Mouse (Mus musculus): ENCODE results near the gene Cyp4a10. TPM values are rescaled to one million over a fixed set of nuclear protein-coding genes. Genes with fewer than 3 reads are reported as not detected.

Gene Cyp4a10
- not detected for polyA plus RNA-seq (2012; fragmentation: generic; extraction: Trizol)

DNA sequence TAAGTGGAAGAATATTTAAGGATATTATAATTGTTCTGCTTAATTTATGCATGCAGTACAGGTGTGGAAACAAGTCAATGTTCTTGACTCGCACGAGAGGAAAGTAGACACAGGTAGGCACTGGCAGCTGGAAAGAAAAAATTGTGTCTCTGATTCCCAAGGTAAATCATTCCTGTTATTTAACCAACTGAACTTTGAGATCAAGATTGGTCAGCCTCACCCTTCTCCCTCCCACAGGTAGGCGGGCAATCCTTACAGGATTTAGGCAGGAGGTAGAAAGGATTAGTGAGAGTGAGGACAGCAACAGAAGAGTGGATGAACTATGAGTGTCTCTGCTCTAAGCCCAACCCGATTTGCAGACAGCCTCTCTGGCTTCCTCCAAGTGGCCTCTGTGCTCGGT is at the start of gene Cyp4a10:
Gene Cyp4a10 (plus strand): TSS at position 265 of the 400 bp plus-strand sequence.

DNA sequence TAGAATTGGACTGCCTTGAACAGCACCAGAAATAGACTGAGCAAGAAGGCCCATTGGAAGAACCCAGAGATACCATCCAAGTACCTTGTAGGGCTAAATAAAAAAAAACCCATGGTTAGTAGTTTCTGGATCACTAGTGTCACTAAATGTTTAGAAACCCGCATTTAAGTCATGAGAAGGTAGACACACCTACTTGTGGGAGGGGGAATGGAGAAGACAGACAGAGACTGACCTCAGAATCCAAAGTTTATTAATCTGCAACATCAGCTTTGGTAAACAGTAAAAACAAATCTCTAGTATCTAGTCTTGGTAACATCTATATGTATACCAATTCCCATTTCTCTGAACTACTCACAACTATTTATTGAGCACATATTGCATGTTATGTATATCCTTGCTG is 22.1 kb upstream of the Cyp4a10 start, which contains the start of gene Cyp4a14:
Gene Cyp4a14 (minus strand): TSS at position 142 of the 400 bp plus-strand sequence.

GRCm38 (mm10) chr4:115563401-115563800 is 45.3 kb downstream of the Cyp4a10 start, which contains the start of gene Cyp4a31:
Cyp4a31 (plus strand) TSS chr4:115563649.

Other genes with a start within 250 kb of the Cyp4a10 start
- not detected for gene Cyp4a12a, start 219.2 kb upstream of the Cyp4a10 start, polyA plus RNA-seq (2012; fragmentation: generic; extraction: Trizol)
- under 1 TPM in 1 of 2 experiments, not detected in 1; 0.01 TPM for gene Cyp4a12b, start 106.6 kb upstream of the Cyp4a10 start, polyA plus RNA-seq (2012; fragmentation: generic; extraction: Trizol)
- gene Cyp4a30b, start 65.7 kb upstream of the Cyp4a10 start, polyA plus RNA-seq (2012; fragmentation: generic; extraction: Trizol), result not detected
- not detected for gene Cyp4a14, start 22.1 kb upstream of the Cyp4a10 start, polyA plus RNA-seq (2012; fragmentation: generic; extraction: Trizol)
- gene Cyp4a31, start 45.4 kb downstream of the Cyp4a10 start, polyA plus RNA-seq (2012; fragmentation: generic; extraction: Trizol), result not detected
- not detected for gene Cyp4a32, start 82.7 kb downstream of the Cyp4a10 start, polyA plus RNA-seq (2012; fragmentation: generic; extraction: Trizol)
- gene Cyp4b1, start 129.5 kb downstream of the Cyp4a10 start, polyA plus RNA-seq (2012; fragmentation: generic; extraction: Trizol), result not detected
- 1 to 10 TPM in 1 of 2 experiments, under 1 TPM in 1; 0.89 to 9.9 TPM for gene Efcab14, start 219.5 kb downstream of the Cyp4a10 start, polyA plus RNA-seq (2012; fragmentation: generic; extraction: Trizol)